27 mouse cellular contexts compared by ENCODE assay signal in genomic region chr7:144340376-144340775, GRCm38 (mm10).
A peak's percentile ranks its signal among the peaks of the same experiment; 100 is the strongest.
DNase-seq lines count a peak whose midpoint lies in the region; ATAC-seq and TF ChIP-seq lines count a peak whose summit lies in the region.
"Had no signal": no experiment of that assay in that cellular context is flagged by ENCODE, and none has a peak within 500 bp of the region (broad histone marks: within the 10 kb centered on the region; RNA-seq: fewer than 3 reads in every experiment).

No protein-coding gene starts in this region.

- no peak for TF ChIP-seq CTCF in Patski (IDR thresholded peaks at IDR 0.05)
- TF ChIP-seq CTCF in gastrocnemius, adult 2 months (IDR thresholded peaks at IDR 0.05): no peak

- peak; percentile 79 for DNase-seq in 3134 (ENCODE audit: extremely low read depth, insufficient read length, low spot score)
- DNase-seq in 416B (ENCODE audit: low read depth): peak; percentile 86
- peak; percentile 80 for DNase-seq in Patski (ENCODE audit: low read depth, low spot score)
- peak; percentile 27 for DNase-seq in fibroblast of lung, adult 2 months (ENCODE audit: low read depth)
- DNase-seq in gastrocnemius, adult 2 months: no peak
- no peak for DNase-seq in embryo, embryonic 10.5 days (ENCODE audit: low spot score)
- DNase-seq: cerebellum, adult 2 months; cerebellum, postnatal 14 days; heart, adult 2 months; heart, postnatal 10 days; kidney, adult 11 months; kidney, postnatal 14 days; layer of hippocampus, adult 9-11 months; lung, embryonic 14.5 days; lung, postnatal 14 days; right cerebral cortex, adult 18-20 months; thymus, adult 2 months; thymus, postnatal 36 days had no signal

- no peak overlapping the region for H3K27ac ChIP-seq in gastrocnemius, adult 2 months
- H3K27ac ChIP-seq in intestine, embryonic 16.5 days (ENCODE audit: low read length): no peak overlapping the region
- H3K27ac ChIP-seq: embryonic facial prominence, embryonic 10.5 days; embryonic facial prominence, embryonic 15.5 days; heart, adult 2 months; heart, embryonic 13.5 days; hindbrain, embryonic 14.5 days; limb, embryonic 12.5 days; liver, embryonic 15.5 days; midbrain, embryonic 15.5 days had no signal

- no peak overlapping the region for H3K4me3 ChIP-seq in gastrocnemius, adult 2 months
- H3K4me3 ChIP-seq in intestine, embryonic 16.5 days (ENCODE audit: low read length): no peak overlapping the region
- H3K4me3 ChIP-seq: embryonic facial prominence, embryonic 10.5 days; embryonic facial prominence, embryonic 15.5 days; heart, adult 2 months; heart, embryonic 13.5 days; limb, embryonic 12.5 days; liver, embryonic 15.5 days; midbrain, embryonic 15.5 days had no signal

- H3K9ac ChIP-seq in intestine, embryonic 16.5 days (ENCODE audit: low read depth, low read length): no peak overlapping the region
- H3K9ac ChIP-seq: embryonic facial prominence, embryonic 15.5 days; heart, embryonic 13.5 days; hindbrain, embryonic 14.5 days; limb, embryonic 12.5 days; liver, embryonic 15.5 days; lung, embryonic 14.5 days; midbrain, embryonic 15.5 days had no signal

- 71% methylated on average over 6 of the region's 6 CpGs for WGBS in intestine, embryonic 16.5 days

- no peak overlapping the region for H3K4me2 ChIP-seq in intestine, embryonic 16.5 days (ENCODE audit: low read depth, low read length)
- H3K4me2 ChIP-seq: embryonic facial prominence, embryonic 15.5 days; heart, embryonic 13.5 days; hindbrain, embryonic 14.5 days; limb, embryonic 12.5 days; liver, embryonic 15.5 days; lung, embryonic 14.5 days; midbrain, embryonic 15.5 days had no signal

- no peaks in the 10 kb centered on the region for H3K27me3 ChIP-seq in Patski
- H3K27me3 ChIP-seq in intestine, embryonic 16.5 days (replicated peaks; ENCODE audit: control insufficient read depth, insufficient read depth, low read length): no peaks in the 10 kb centered on the region
- H3K27me3 ChIP-seq: embryonic facial prominence, embryonic 15.5 days; heart, embryonic 13.5 days; limb, embryonic 12.5 days; liver, embryonic 15.5 days; midbrain, embryonic 15.5 days had no signal

- POLR2A ChIA-PET in Patski (lab: Charles Lee): no interaction called here

- CTCF ChIA-PET in Patski (lab: Charles Lee): no interaction called here

- H3K9me3 ChIP-seq in intestine, embryonic 16.5 days (ENCODE audit: control insufficient read depth, low read length): no peaks in the 10 kb centered on the region
- H3K9me3 ChIP-seq: embryonic facial prominence, embryonic 10.5 days; embryonic facial prominence, embryonic 15.5 days; heart, embryonic 13.5 days; limb, embryonic 12.5 days; liver, embryonic 15.5 days; midbrain, embryonic 15.5 days had no signal

- peak; percentile 61 for ATAC-seq in Patski
- ATAC-seq in intestine, embryonic 16.5 days: no peak
- ATAC-seq: forebrain, embryonic 14.5 days; midbrain, embryonic 15.5 days had no signal

- in situ Hi-C loops in Patski (cut with MboI; ENCODE audit: low pct_unique_long_range_greater_than_20kb): no loop called here

- intact Hi-C loops in gastrocnemius, adult 2 months (cut with DNase I): no loop called here

- no peaks in the 10 kb centered on the region for H3K36me3 ChIP-seq in intestine, embryonic 16.5 days (ENCODE audit: control insufficient read depth, insufficient read depth, low read length)
- H3K36me3 ChIP-seq: embryonic facial prominence, embryonic 10.5 days; embryonic facial prominence, embryonic 15.5 days; heart, embryonic 13.5 days; limb, embryonic 12.5 days; liver, embryonic 15.5 days; midbrain, embryonic 15.5 days had no signal

- no peaks in the 10 kb centered on the region for H3K4me1 ChIP-seq in intestine, embryonic 16.5 days (ENCODE audit: control insufficient read depth, insufficient read depth, low read length)
- H3K4me1 ChIP-seq: embryonic facial prominence, embryonic 10.5 days; embryonic facial prominence, embryonic 15.5 days; heart, embryonic 13.5 days; limb, embryonic 12.5 days; liver, embryonic 15.5 days; midbrain, embryonic 15.5 days had no signal

Comparison
In these comparisons a context has a peak if more than half of its experiments do, and no peak if none do; other contexts are left out.
1. DNase-seq: peak in 3134 (single experiment), 416B (single experiment), Patski (single experiment) and fibroblast of lung, adult 2 months (single experiment); none in gastrocnemius, adult 2 months (single experiment) and embryo, embryonic 10.5 days (single experiment).